Mouse (Mus musculus): ENCODE data around the gene Cpm.

Cpm gene

GRCm38 (mm10) chr10:117676644-117677313 lies 47.5 kb downstream of the Cpm start:
- DNase-seq (ENCODE audit: low spot score), result no peak

GRCm38 (mm10) chr10:117677494-117678236 lies 48.4 kb downstream of the Cpm start:
- no peak for DNase-seq (ENCODE audit: low spot score)

- DNase-seq (ENCODE audit: low spot score), result no peak
Observed at GRCm38 (mm10) chr10:117678357-117678756, 49.1 kb downstream of the Cpm start.

GRCm38 (mm10) chr10:117679029-117679686 lies 49.9 kb downstream of the Cpm start:
- DNase-seq (ENCODE audit: low spot score), result no peak

GRCm38 (mm10) chr10:117679963-117680473 lies 50.7 kb downstream of the Cpm start:
- DNase-seq (ENCODE audit: low spot score), result no peak

- DNase-seq (ENCODE audit: low spot score), result no peak
Observed at GRCm38 (mm10) chr10:117680868-117681513, 51.7 kb downstream of the Cpm start.

- no peak for DNase-seq (ENCODE audit: low spot score)
Observed at GRCm38 (mm10) chr10:117681543-117681942, 52.2 kb downstream of the Cpm start.

GRCm38 (mm10) chr10:117681999-117682857 lies 52.9 kb downstream of the Cpm start:
- no peak for DNase-seq (ENCODE audit: low spot score)

GRCm38 (mm10) chr10:117682858-117683733 lies 53.8 kb downstream of the Cpm start:
- DNase-seq (ENCODE audit: low spot score), result no peak

- DNase-seq (ENCODE audit: low spot score), result no peak
Observed at GRCm38 (mm10) chr10:117683734-117684037, 54.4 kb downstream of the Cpm start.

- no peak for DNase-seq (ENCODE audit: low spot score)
Observed at GRCm38 (mm10) chr10:117684298-117685170, 55.2 kb downstream of the Cpm start.

- DNase-seq (ENCODE audit: low spot score), result no peak
Observed at GRCm38 (mm10) chr10:117685171-117685848, 56.0 kb downstream of the Cpm start.

- DNase-seq (ENCODE audit: low spot score), result no peak
Observed at GRCm38 (mm10) chr10:117685849-117686591, 56.7 kb downstream of the Cpm start.

GRCm38 (mm10) chr10:117687018-117687417 lies 57.7 kb downstream of the Cpm start:
- no peak for DNase-seq (ENCODE audit: low spot score)

- DNase-seq (ENCODE audit: low spot score), result no peak
Observed at GRCm38 (mm10) chr10:117687577-117687976, 58.3 kb downstream of the Cpm start.

GRCm38 (mm10) chr10:117688204-117689151 lies 59.2 kb downstream of the Cpm start:
- DNase-seq (ENCODE audit: low spot score), result no peak

Measured in ovary, postnatal 14 days (tissue).